Mouse (Mus musculus) lung, embryonic 15.5 days (tissue): ENCODE measurements around the gene Ciart. TPM values are rescaled to one million over a fixed set of nuclear protein-coding genes. Genes with fewer than 3 reads are reported as not detected.
"Not testable (repeated sequence)": the region's sequence is repeated elsewhere in the genome, so short reads cannot be mapped to it uniquely, and the experiment has no call there.

Source experiments
- ATAC-seq: fragments of 200-750 bp; cut with Nextera tagmentation; 2 replicates; pipeline ENCODE4 v1.8.0; 2017; ENCODE audit warnings: moderate number of reproducible peaks, borderline replicate concordance; ENCODE audit not compliant: low FRiP score, low TSS enrichment; ENCODE audit errors: extremely low read depth
- H3K27ac ChIP-seq: fragments of 300-500 bp; sonication (generic); 2 replicates; pipeline ENCODE4 v1.5.1; 2015; ENCODE audit warnings: moderate library complexity, mild to moderate bottlenecking, inconsistent platforms
- H3K27me3 ChIP-seq: fragments of 300-500 bp; sonication (generic); 2 replicates; pipeline ENCODE4 v1.6.1; 2015; ENCODE audit warnings: inconsistent platforms
- H3K36me3 ChIP-seq: fragments of 300-500 bp; sonication (generic); 2 replicates; pipeline ENCODE4 v1.6.1; 2015; ENCODE audit warnings: inconsistent platforms
- H3K4me1 ChIP-seq: fragments of 300-500 bp; sonication (generic); 2 replicates; pipeline ENCODE4 v1.6.1; 2015; ENCODE audit warnings: inconsistent platforms
- H3K4me2 ChIP-seq: fragments of 300-500 bp; sonication (generic); 2 replicates; pipeline ENCODE4 v1.6.1; 2015; ENCODE audit warnings: inconsistent platforms, mild to moderate bottlenecking, moderate library complexity
- H3K4me3 ChIP-seq: fragments of 300-500 bp; sonication (generic); 2 replicates; pipeline ENCODE4 v1.5.1; 2015; ENCODE audit warnings: mild to moderate bottlenecking, inconsistent platforms
- H3K9ac ChIP-seq: fragments of 300-500 bp; sonication (generic); 2 replicates; pipeline ENCODE4 v1.6.1; 2015; ENCODE audit warnings: inconsistent platforms
- H3K9me3 ChIP-seq: fragments of 300-500 bp; sonication (generic); 2 replicates; pipeline ENCODE4 v1.6.1; 2016; ENCODE audit warnings: inconsistent platforms
- WGBS: fragments of 180-500 bp; shearing (Covaris S2); methylation state at CpG from one replicate; pipeline ENCODE4 v1.1.7; 2015; 5-methylcytosine and 5-hydroxymethylcytosine counted together
- polyA plus RNA-seq: library from polyadenylated mRNA; unstranded; fragments of >200 nt; fragmentation: Nextera tagmentation; extraction: Ambion mirVana; gene quantifications from 2 replicates; pipeline ENCODE4 v1.2.1, GENCODE M21; 2015

Ciart gene
- polyA plus RNA-seq, 1 experiment from 2014 or later = 4.9 TPM

- 71% methylated on average over 7 of the region's 7 CpGs for WGBS
- H3K9ac ChIP-seq, ATAC-seq, H3K27ac ChIP-seq, H3K36me3 ChIP-seq, H3K9me3 ChIP-seq, H3K27me3 ChIP-seq: not testable (repeated sequence)
- Histone ChIP-seq H3K4me1 (peaks cover 28% of the 10 kb centered on the region), H3K4me3 (peak overlapping the region; percentile 71; the same call in 1 of the 2 replicates), H3K4me2 (peak overlapping the region; percentile 55)
Measured at GRCm38 (mm10) chr3:95895501-95895900, 13.4 kb upstream of the Ciart start.

- ATAC-seq = no peak
- 5% methylated on average over 16 of the region's 16 CpGs for WGBS
- peak overlapping the region; percentile 55 for H3K4me2 ChIP-seq
Measured at GRCm38 (mm10) chr3:95894317-95895160, 12.5 kb upstream of the Ciart start.

GRCm38 (mm10) chr3:95893606-95894316 is 11.7 kb upstream of the Ciart start, which contains the start of gene Aph1a:
Aph1a (plus strand) TSS chr3:95893969.
- H3K36me3 ChIP-seq, H3K9me3 ChIP-seq, H3K27me3 ChIP-seq: not testable (repeated sequence)
- Histone ChIP-seq H3K4me3 (peak within 1 kb of the TSS; percentile 71), H3K4me2 (peak within 1 kb of the TSS; percentile 55), H3K9ac (peak within 1 kb of the TSS; percentile 70), H3K27ac (peak within 1 kb of the TSS; percentile 93), H3K4me1 (peaks cover 28% of the 10 kb centered on the region)
- peak; percentile 98 for ATAC-seq
- 1% methylated on average over 26 of the region's 43 CpGs for WGBS

More at GRCm38 (mm10) chr3:95894317-95895160, 12.5 kb upstream of the Ciart start:
- Histone ChIP-seq H3K4me3 (peak overlapping the region; percentile 71), H3K9ac (peak overlapping the region; percentile 70), H3K9me3 (no peaks in the 10 kb centered on the region), H3K27me3 (no peaks in the 10 kb centered on the region), H3K4me1 (peaks cover 28% of the 10 kb centered on the region), H3K36me3 (peaks cover 7% of the 10 kb centered on the region), H3K27ac (peak overlapping the region; percentile 93)

- Histone ChIP-seq H3K4me1 (peaks cover 28% of the 10 kb centered on the region), H3K9ac (peak overlapping the region; percentile 37; the same call in 1 of the 2 replicates), H3K36me3 (peaks cover 10% of the 10 kb centered on the region), H3K9me3 (no peaks in the 10 kb centered on the region), H3K27me3 (no peaks in the 10 kb centered on the region), H3K27ac (peak overlapping the region; percentile 93), H3K4me2 (peak overlapping the region; percentile 55), H3K4me3 (peak overlapping the region; percentile 71)
- ATAC-seq = peak; percentile 39; the same call in 1 of the 2 replicates
- WGBS = 13% methylated on average over 7 of the region's 7 CpGs
Measured at GRCm38 (mm10) chr3:95893126-95893525, 11.1 kb upstream of the Ciart start.

GRCm38 (mm10) chr3:95892066-95893052 is 10.3 kb upstream of the Ciart start:
- ATAC-seq = no peak
- whole genome bisulfite sequencing = 23% methylated on average over 11 of the region's 11 CpGs
- Histone ChIP-seq H3K4me1 (peaks cover 28% of the 10 kb centered on the region), H3K27me3 (no peaks in the 10 kb centered on the region), H3K27ac (peak overlapping the region; percentile 93), H3K9ac (peak overlapping the region; percentile 14), H3K4me3 (peak overlapping the region; percentile 71), H3K9me3 (no peaks in the 10 kb centered on the region), H3K4me2 (peak overlapping the region; percentile 55), H3K36me3 (peaks cover 6% of the 10 kb centered on the region; the same call in 1 of the 2 replicates)

- no peaks in the 10 kb centered on the region for H3K9me3 ChIP-seq
- peak; percentile 36; the same call in 1 of the 2 replicates for ATAC-seq
- 14% methylated on average over 12 of the region's 12 CpGs for WGBS
- H3K4me2 ChIP-seq = peak within 1 kb of the TSS; percentile 55
- peaks cover 28% of the 10 kb centered on the region for H3K4me1 ChIP-seq
- H3K36me3 ChIP-seq = peaks cover 6% of the 10 kb centered on the region; the same call in 1 of the 2 replicates
- peak within 1 kb of the TSS; percentile 71 for H3K4me3 ChIP-seq
- no peaks in the 10 kb centered on the region for H3K27me3 ChIP-seq
- peak within 1 kb of the TSS; percentile 30 for H3K9ac ChIP-seq
- peak within 1 kb of the TSS; percentile 93 for H3K27ac ChIP-seq
Measured at GRCm38 (mm10) chr3:95891211-95892065, 9.4 kb upstream of the Ciart start, which contains the start of gene BC028528. BC028528 (minus strand) TSS chr3:95892005.

GRCm38 (mm10) chr3:95889664-95890063 is 7.6 kb upstream of the Ciart start:
- Histone ChIP-seq H3K4me2 (peak overlapping the region; percentile 55; the same call in 1 of the 2 replicates), H3K9ac (no peak overlapping the region), H3K9me3 (no peaks in the 10 kb centered on the region), H3K4me1 (peaks cover 20% of the 10 kb centered on the region), H3K27me3 (no peaks in the 10 kb centered on the region), H3K27ac (no peak overlapping the region), H3K4me3 (no peak overlapping the region), H3K36me3 (peaks cover 10% of the 10 kb centered on the region; the same call in 1 of the 2 replicates)
- no peak for ATAC-seq
- 65% methylated on average over 3 of the region's 3 CpGs for WGBS

- 66% methylated on average over 4 of the region's 4 CpGs for WGBS
- H3K4me2 ChIP-seq = no peak overlapping the region
- ATAC-seq = no peak
- H3K4me1 ChIP-seq = peaks cover 24% of the 10 kb centered on the region
- H3K27me3 ChIP-seq = no peaks in the 10 kb centered on the region
- peaks cover 14% of the 10 kb centered on the region; the same call in 1 of the 2 replicates for H3K36me3 ChIP-seq
- H3K27ac ChIP-seq = no peak overlapping the region
- H3K4me3 ChIP-seq = no peak overlapping the region
- H3K9me3 ChIP-seq = no peaks in the 10 kb centered on the region
- no peak overlapping the region for H3K9ac ChIP-seq
Measured at GRCm38 (mm10) chr3:95887596-95887995, 5.5 kb upstream of the Ciart start.

GRCm38 (mm10) chr3:95884400-95884799 is 2.3 kb upstream of the Ciart start:
- no peak overlapping the region for H3K4me3 ChIP-seq
- no peaks in the 10 kb centered on the region for H3K27me3 ChIP-seq
- no peak overlapping the region for H3K4me2 ChIP-seq
- H3K9ac ChIP-seq = no peak overlapping the region
- H3K36me3 ChIP-seq = peaks cover 14% of the 10 kb centered on the region; the same call in 1 of the 2 replicates
- no peak overlapping the region for H3K27ac ChIP-seq
- ATAC-seq = no peak
- no peaks in the 10 kb centered on the region for H3K9me3 ChIP-seq
- WGBS = 86% methylated on average over 5 of the region's 5 CpGs
- peaks cover 18% of the 10 kb centered on the region for H3K4me1 ChIP-seq

- Histone ChIP-seq H3K36me3 (peaks cover 9% of the 10 kb centered on the region; the same call in 1 of the 2 replicates), H3K4me3 (peak overlapping the region; percentile 52), H3K4me1 (peaks cover 18% of the 10 kb centered on the region), H3K27me3 (no peaks in the 10 kb centered on the region), H3K4me2 (peak overlapping the region; percentile 99), H3K9me3 (no peaks in the 10 kb centered on the region), H3K9ac (peak overlapping the region; percentile 20; the same call in 1 of the 2 replicates), H3K27ac (0 out of 2 replicates have a peak overlapping the region, but pooled peaks have one; percentile 42)
- ATAC-seq = no peak
- WGBS = under 1% methylated on average over 23 of the region's 24 CpGs
Measured at GRCm38 (mm10) chr3:95882816-95883425, 870 bp upstream of the Ciart start.
